Mouse (Mus musculus) midbrain, embryonic 10.5 days (tissue): ENCODE data around the gene Gamt. TPM values are rescaled to one million over a fixed set of nuclear protein-coding genes. Genes with fewer than 3 reads are reported as not detected.

Source experiments
- DNase-seq: peaks from one replicate; pipeline ENCODE4 v3.0.0-alpha.2; 2017; ENCODE audit warnings: low spot score
- H3K27ac ChIP-seq: fragments of 300-500 bp; sonication (generic); replicated peaks from 2 replicates; pipeline ENCODE4 v1.5.1; 2016; ENCODE audit warnings: mild to moderate bottlenecking
- H3K27me3 ChIP-seq: fragments of 300-500 bp; sonication (generic); 2 replicates; pipeline ENCODE4 v1.6.1; 2016; ENCODE audit warnings: low read depth, mild to moderate bottlenecking; ENCODE audit not compliant: poor library complexity, severe bottlenecking
- H3K36me3 ChIP-seq: fragments of 300-500 bp; sonication (generic); 2 replicates; pipeline ENCODE4 v1.6.1; 2016; ENCODE audit warnings: mild to moderate bottlenecking, moderate library complexity
- H3K4me1 ChIP-seq: fragments of 300-500 bp; sonication (generic); 2 replicates; pipeline ENCODE4 v1.6.1; 2016
- H3K4me3 ChIP-seq: fragments of 300-500 bp; sonication (generic); 2 replicates; pipeline ENCODE4 v1.5.1; 2016; ENCODE audit warnings: mild to moderate bottlenecking, moderate library complexity
- H3K9me3 ChIP-seq: fragments of 300-500 bp; sonication (generic); replicated peaks from 2 replicates; pipeline ENCODE4 v1.6.1; 2016; ENCODE audit warnings: mild to moderate bottlenecking
- WGBS: fragments of 180-500 bp; shearing (Covaris S2); methylation state at CpG from one replicate; pipeline ENCODE4 v1.1.7; 2016; 5-methylcytosine and 5-hydroxymethylcytosine counted together
- polyA plus RNA-seq: library from polyadenylated mRNA; unstranded; fragments of >200 nt; fragmentation: Nextera tagmentation; extraction: Ambion mirVana; gene quantifications from 2 replicates; pipeline ENCODE4 v1.2.1, GENCODE M21; 2016

The Gamt gene
- polyA plus RNA-seq, result 32.5 and 35.5 TPM in 2 replicates

DNA sequence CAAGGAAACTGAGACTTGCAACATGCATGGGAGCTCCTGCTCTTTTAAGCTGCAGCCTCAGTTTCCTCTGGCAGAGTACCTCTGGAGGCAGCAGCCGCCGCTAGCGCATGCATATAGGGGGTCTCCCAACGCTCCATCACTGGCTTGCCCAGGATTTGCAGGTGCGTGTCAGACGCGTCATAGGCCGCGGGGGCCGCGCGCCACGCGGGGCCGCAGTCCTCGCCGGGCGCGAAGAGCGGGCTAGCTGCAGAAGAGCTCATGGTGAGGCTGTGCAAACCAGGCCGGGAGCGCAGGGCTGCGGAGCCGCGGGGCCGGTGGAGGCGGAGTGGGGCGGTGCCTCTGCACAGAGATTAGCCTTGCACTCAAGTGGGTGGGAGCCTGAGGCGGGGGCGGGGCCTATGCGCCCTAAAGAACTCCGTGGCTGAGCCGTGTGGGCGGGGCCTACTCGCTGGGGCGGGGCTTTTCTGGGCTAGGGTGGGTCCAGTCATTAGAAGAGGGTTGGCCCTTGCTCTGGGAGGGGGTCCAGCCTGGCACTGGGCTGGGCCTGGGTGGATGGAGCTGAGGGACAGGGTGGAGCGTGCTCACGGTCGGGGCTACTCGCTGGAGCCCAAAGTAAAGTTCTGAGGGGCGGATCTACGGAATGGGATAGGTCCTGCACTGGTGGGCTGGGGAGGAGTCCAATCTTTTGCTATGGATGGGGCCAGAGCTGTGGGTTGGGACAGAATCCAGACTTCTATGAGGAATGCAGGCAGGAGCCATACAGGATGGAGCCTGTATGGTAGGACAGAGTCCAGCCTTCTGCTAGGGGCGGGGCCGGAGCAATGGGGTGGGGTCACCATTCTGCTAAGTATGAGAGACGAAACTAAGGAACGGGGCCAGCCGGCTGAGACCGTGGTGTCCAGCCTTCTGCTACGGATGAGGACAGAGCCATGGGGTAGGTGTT, at the start of gene Gamt, which contains the start of gene Dazap1:
Gene Gamt (minus strand): TSS at position 371 of the 943 bp plus-strand sequence.
Gene Dazap1 (plus strand): TSS at position 845 of the 943 bp plus-strand sequence.
- peak; percentile 97 for DNase-seq
- peaks cover 37% of the 10 kb centered on the region for H3K36me3 ChIP-seq
- no peaks in the 10 kb centered on the region for H3K27me3 ChIP-seq
- peak within 1 kb of the TSS; percentile 91 for H3K27ac ChIP-seq
- WGBS, result under 1% methylated on average over 49 of the region's 49 CpGs
- peaks cover 69% of the 10 kb centered on the region for H3K4me1 ChIP-seq
- peak within 1 kb of the TSS; percentile 63 for H3K4me3 ChIP-seq
- no peaks in the 10 kb centered on the region for H3K9me3 ChIP-seq

- H3K4me3 ChIP-seq, result peak overlapping the region; percentile 33; the same call in 1 of the 2 replicates
Measured at GRCm38 (mm10) chr10:80304862-80305261, 44.0 kb upstream of the Gamt start.

DNA sequence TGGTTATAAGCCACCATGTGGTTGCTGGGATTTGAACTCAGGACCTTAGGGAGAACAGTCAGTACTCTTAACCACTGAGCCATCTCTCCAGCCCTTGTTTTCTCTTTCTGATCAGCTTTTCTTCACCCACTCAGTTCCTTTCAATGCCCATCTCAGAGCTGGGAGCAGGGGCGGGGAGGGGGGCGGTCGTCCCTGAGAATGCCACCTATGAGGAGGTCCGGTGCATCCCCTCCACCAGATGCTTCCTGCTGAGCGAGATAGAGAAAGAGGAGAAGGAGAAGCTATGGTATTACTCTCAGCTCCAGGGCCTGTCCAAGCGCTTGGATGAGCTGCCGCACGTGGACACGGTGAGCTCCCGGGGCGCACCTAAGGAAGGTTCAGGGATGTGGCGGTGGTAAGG, 43.6 kb upstream of the Gamt start:
- 31% methylated on average over 12 of the region's 12 CpGs for WGBS
- Histone ChIP-seq H3K4me1 (peaks cover 44% of the 10 kb centered on the region), H3K36me3 (peaks cover 75% of the 10 kb centered on the region), H3K4me3 (peak overlapping the region; percentile 33; the same call in 1 of the 2 replicates), H3K27me3 (peaks cover 55% of the 10 kb centered on the region), H3K9me3 (no peaks in the 10 kb centered on the region), H3K27ac (no peak overlapping the region)
- no peak for DNase-seq

More at GRCm38 (mm10) chr10:80304862-80305261, 44.0 kb upstream of the Gamt start:
- Histone ChIP-seq H3K36me3 (peaks cover 77% of the 10 kb centered on the region), H3K9me3 (no peaks in the 10 kb centered on the region), H3K27me3 (peaks cover 51% of the 10 kb centered on the region), H3K27ac (no peak overlapping the region), H3K4me1 (peaks cover 40% of the 10 kb centered on the region)
- 20% methylated on average over 25 of the region's 25 CpGs for WGBS
- no peak for DNase-seq

DNA sequence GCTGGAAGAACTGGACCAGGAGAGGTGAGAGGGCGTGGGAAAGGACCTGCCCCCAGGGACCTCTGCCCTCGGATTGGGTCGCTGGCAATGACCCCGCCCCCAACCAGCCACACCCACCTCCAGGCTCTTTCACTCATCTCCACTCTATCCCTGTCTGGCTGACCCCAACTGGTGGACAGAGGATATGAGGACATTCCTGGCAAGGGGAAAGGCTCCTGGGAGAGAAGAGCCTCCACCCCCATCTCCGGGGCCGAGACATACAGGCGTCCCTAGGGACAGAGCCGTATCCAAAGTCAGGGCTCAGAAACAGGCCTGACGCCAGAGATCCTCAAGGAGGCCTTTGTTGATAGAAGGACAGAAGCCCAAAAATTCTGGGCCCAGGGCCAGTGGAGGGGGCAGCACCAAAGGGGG, 41.7 kb upstream of the Gamt start:
- H3K27ac ChIP-seq, result peak overlapping the region; percentile 97
- peak; percentile 76 for DNase-seq
- peaks cover 63% of the 10 kb centered on the region for H3K4me1 ChIP-seq
- peaks cover 55% of the 10 kb centered on the region for H3K36me3 ChIP-seq
- WGBS, result 12% methylated on average over 9 of the region's 9 CpGs
- H3K4me3 ChIP-seq, result peak overlapping the region; percentile 71
- H3K9me3 ChIP-seq, result no peaks in the 10 kb centered on the region
- H3K27me3 ChIP-seq, result peaks cover 70% of the 10 kb centered on the region

DNA sequence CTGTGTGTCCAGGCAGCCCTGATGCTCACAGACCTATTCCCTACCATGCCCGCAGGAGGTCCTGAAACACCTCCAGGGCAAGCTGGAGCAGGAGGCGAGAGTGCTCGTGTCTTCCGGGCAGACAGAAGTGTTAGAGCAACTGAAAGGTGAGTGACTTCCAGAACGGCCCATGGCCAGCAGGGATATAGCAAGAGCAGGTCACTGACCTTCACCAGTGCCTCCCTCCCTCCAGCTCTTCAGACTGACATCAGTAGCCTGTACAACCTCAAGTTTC, 41.2 kb upstream of the Gamt start:
- Histone ChIP-seq H3K27ac (peak overlapping the region; percentile 97), H3K27me3 (peaks cover 73% of the 10 kb centered on the region), H3K4me3 (peak overlapping the region; percentile 71), H3K9me3 (no peaks in the 10 kb centered on the region), H3K36me3 (peaks cover 50% of the 10 kb centered on the region), H3K4me1 (peaks cover 68% of the 10 kb centered on the region)
- WGBS, result 61% methylated on average over 5 of the region's 5 CpGs
- DNase-seq, result no peak

- DNase-seq, result no peak
- peaks cover 77% of the 10 kb centered on the region for H3K27me3 ChIP-seq
- peak overlapping the region; percentile 71 for H3K4me3 ChIP-seq
- peak overlapping the region; percentile 97 for H3K27ac ChIP-seq
- no peaks in the 10 kb centered on the region for H3K9me3 ChIP-seq
- 74% methylated on average over 10 of the region's 10 CpGs for WGBS
- H3K4me1 ChIP-seq, result peaks cover 73% of the 10 kb centered on the region
- peaks cover 45% of the 10 kb centered on the region for H3K36me3 ChIP-seq
Measured at GRCm38 (mm10) chr10:80301256-80302081, 40.7 kb upstream of the Gamt start.

- Histone ChIP-seq H3K4me1 (peaks cover 81% of the 10 kb centered on the region), H3K9me3 (no peaks in the 10 kb centered on the region), H3K27ac (peak overlapping the region; percentile 97), H3K36me3 (peaks cover 37% of the 10 kb centered on the region), H3K27me3 (peaks cover 77% of the 10 kb centered on the region), H3K4me3 (peak overlapping the region; percentile 71)
- peak; percentile 70 for DNase-seq
- WGBS, result 7% methylated on average over 11 of the region's 11 CpGs
Measured at GRCm38 (mm10) chr10:80300672-80301181, 39.9 kb upstream of the Gamt start.

DNA sequence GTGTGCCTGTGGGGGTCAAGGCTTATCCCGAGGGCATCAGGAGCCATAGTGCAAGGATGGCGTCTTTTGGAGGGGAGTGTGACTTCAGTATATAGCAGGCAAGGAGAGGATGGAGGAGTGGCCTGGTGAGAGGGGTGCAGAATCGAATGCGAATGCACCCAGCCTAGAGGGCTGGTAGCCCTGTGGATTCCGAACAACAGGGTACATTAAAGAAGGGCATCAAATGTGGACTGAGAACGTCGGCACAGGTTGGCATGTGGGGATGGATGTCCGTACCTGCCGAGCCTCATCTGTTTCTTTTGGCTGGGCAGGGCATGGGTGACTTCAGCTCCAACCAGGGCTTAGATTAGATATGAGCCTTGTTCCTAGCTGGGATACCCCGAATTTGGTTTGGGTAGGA, 39.0 kb upstream of the Gamt start:
- Histone ChIP-seq H3K27me3 (peaks cover 68% of the 10 kb centered on the region), H3K36me3 (peaks cover 32% of the 10 kb centered on the region), H3K9me3 (no peaks in the 10 kb centered on the region), H3K27ac (peak overlapping the region; percentile 97), H3K4me1 (peaks cover 87% of the 10 kb centered on the region), H3K4me3 (peak overlapping the region; percentile 71)
- no peak for DNase-seq
- 44% methylated on average over 10 of the region's 10 CpGs for WGBS

- no peak for DNase-seq
- Histone ChIP-seq H3K4me3 (peak overlapping the region; percentile 71), H3K4me1 (peaks cover 87% of the 10 kb centered on the region), H3K9me3 (no peaks in the 10 kb centered on the region), H3K27ac (peak overlapping the region; percentile 97), H3K36me3 (peaks cover 32% of the 10 kb centered on the region), H3K27me3 (peaks cover 62% of the 10 kb centered on the region)
- WGBS, result 5% methylated on average over 15 of the region's 15 CpGs
Measured at GRCm38 (mm10) chr10:80299301-80299700, 38.5 kb upstream of the Gamt start.

- WGBS, result 4% methylated on average over 26 of the region's 26 CpGs
- peak; percentile 95 for DNase-seq
- Histone ChIP-seq H3K27ac (peak overlapping the region; percentile 97), H3K4me3 (peak overlapping the region; percentile 71), H3K4me1 (peaks cover 93% of the 10 kb centered on the region), H3K27me3 (peaks cover 57% of the 10 kb centered on the region), H3K9me3 (no peaks in the 10 kb centered on the region), H3K36me3 (peaks cover 32% of the 10 kb centered on the region)
Measured at GRCm38 (mm10) chr10:80298571-80299281, 37.9 kb upstream of the Gamt start.

DNA sequence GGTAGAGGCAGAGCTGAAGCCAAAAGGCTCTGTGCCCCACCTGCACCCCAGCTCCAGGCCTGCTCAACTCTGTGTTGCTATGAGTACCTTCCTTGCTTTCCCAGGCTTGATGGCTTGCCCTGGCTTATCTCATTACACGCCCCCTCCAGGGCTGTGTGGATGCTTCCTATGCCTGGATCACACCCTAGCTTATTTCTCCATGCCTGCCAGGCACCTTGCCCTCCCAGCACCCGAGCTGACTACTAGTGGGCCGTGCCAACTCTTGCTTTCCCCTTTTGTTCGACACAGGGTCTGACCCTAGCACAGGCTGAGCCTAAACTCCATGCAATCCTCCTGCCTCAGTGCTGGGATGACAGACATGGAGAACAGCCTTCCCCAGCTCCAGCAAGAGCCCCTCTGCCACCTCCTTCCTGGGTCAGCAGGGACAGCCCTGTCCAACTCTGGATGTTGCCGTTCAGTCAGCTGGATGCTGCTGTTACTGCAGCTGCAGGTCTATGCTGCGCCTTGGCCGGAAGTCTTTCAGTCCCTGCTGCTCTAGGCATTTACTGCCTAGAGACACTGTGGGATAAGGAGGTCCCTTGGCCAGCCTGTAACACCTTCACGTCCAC, 36.8 kb upstream of the Gamt start:
- no peak overlapping the region; the same call in 1 of the 2 replicates for H3K4me3 ChIP-seq
- peaks cover 96% of the 10 kb centered on the region for H3K4me1 ChIP-seq
- H3K36me3 ChIP-seq, result peaks cover 33% of the 10 kb centered on the region
- H3K27ac ChIP-seq, result peak overlapping the region; percentile 97
- 79% methylated on average over 8 of the region's 8 CpGs for WGBS
- no peaks in the 10 kb centered on the region for H3K9me3 ChIP-seq
- DNase-seq, result no peak
- peaks cover 52% of the 10 kb centered on the region for H3K27me3 ChIP-seq
